Mouse (Mus musculus) forebrain, embryonic 13.5 days (tissue): ENCODE results near the gene Tmco1. TPM values are rescaled to one million over a fixed set of nuclear protein-coding genes. Genes with fewer than 3 reads are reported as not detected.

Experiments used
- ATAC-seq: fragments of 200-750 bp; cut with Nextera tagmentation; 2 replicates; pipeline ENCODE4 v1.8.0; 2017
- H3K27ac ChIP-seq: fragments of 300-500 bp; sonication (generic); 2 replicates; pipeline ENCODE4 v1.5.1; 2015; ENCODE audit warnings: inconsistent platforms, mild to moderate bottlenecking, moderate library complexity
- H3K27me3 ChIP-seq: fragments of 300-500 bp; sonication (generic); 2 replicates; pipeline ENCODE4 v1.6.1; 2015; ENCODE audit warnings: mild to moderate bottlenecking, inconsistent platforms
- H3K36me3 ChIP-seq: fragments of 300-500 bp; sonication (generic); 2 replicates; pipeline ENCODE4 v1.6.1; 2015; ENCODE audit warnings: mild to moderate bottlenecking, inconsistent platforms; ENCODE audit not compliant: poor library complexity, severe bottlenecking
- H3K4me1 ChIP-seq: fragments of 300-500 bp; sonication (generic); 2 replicates; pipeline ENCODE4 v1.6.1; 2015; ENCODE audit warnings: inconsistent platforms
- H3K4me2 ChIP-seq: fragments of 300-500 bp; sonication (generic); 2 replicates; pipeline ENCODE4 v1.6.1; 2015; ENCODE audit warnings: inconsistent platforms, mild to moderate bottlenecking, moderate library complexity
- H3K4me3 ChIP-seq: fragments of 300-500 bp; sonication (generic); 2 replicates; pipeline ENCODE4 v1.5.1; 2015; ENCODE audit warnings: mild to moderate bottlenecking, inconsistent platforms
- H3K9ac ChIP-seq: fragments of 300-500 bp; sonication (generic); 2 replicates; pipeline ENCODE4 v1.6.1; 2015; ENCODE audit warnings: mild to moderate bottlenecking, inconsistent platforms
- H3K9me3 ChIP-seq: fragments of 300-500 bp; sonication (generic); replicated peaks from 2 replicates; pipeline ENCODE4 v1.6.1; 2016; ENCODE audit warnings: inconsistent platforms
- WGBS: fragments of 180-500 bp; shearing (Covaris S2); methylation state at CpG from one replicate; pipeline ENCODE4 v1.1.7; 2015; 5-methylcytosine and 5-hydroxymethylcytosine counted together
- polyA plus RNA-seq: library from polyadenylated mRNA; unstranded; fragments of >200 nt; fragmentation: Nextera tagmentation; extraction: Ambion mirVana; gene quantifications from 2 replicates; pipeline ENCODE4 v1.2.1, GENCODE M21; 2015

The Tmco1 gene
- polyA plus RNA-seq, 1 experiment from 2014 or later: 74.1 TPM

DNA sequence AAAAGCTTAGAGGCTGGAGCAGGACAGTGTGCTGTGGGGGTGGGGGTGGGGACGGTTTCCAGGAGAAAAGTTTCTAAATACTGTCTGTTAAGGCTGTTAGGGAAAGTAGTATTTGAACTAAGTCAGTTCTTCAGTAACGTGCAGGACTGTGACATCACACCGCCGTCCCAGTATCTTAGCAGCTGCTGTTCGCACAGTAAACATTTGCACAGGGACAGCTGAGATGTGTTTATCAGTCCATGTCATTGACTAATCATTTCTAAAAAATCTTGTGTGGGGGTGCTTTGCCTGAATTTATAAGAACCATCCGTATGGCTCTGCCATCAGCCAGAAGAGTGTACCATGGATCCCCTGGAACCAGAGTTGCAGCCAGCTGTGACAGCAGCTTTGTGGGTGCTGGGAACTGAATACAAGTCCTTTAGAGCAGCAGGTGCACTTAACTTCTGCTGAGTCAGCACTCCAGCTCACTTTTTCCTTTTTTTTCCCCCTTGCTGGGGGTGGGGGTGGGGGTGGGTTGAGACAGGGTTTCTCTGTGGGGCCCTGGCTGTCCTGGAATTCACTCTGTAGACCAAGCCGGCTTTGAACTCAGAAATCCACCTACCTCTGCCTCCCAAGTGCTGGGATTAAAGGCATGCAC, 2.6 kb upstream of the Tmco1 start:
- H3K4me1 ChIP-seq: peaks cover 12% of the 10 kb centered on the region
- H3K9ac ChIP-seq: no peak overlapping the region
- no peak for ATAC-seq
- H3K27ac ChIP-seq: no peak overlapping the region
- H3K9me3 ChIP-seq: no peaks in the 10 kb centered on the region
- peaks cover 2% of the 10 kb centered on the region for H3K36me3 ChIP-seq
- H3K27me3 ChIP-seq: no peaks in the 10 kb centered on the region
- 71% methylated on average over 7 of the region's 7 CpGs for WGBS
- H3K4me3 ChIP-seq: no peak overlapping the region
- H3K4me2 ChIP-seq: no peak overlapping the region

DNA sequence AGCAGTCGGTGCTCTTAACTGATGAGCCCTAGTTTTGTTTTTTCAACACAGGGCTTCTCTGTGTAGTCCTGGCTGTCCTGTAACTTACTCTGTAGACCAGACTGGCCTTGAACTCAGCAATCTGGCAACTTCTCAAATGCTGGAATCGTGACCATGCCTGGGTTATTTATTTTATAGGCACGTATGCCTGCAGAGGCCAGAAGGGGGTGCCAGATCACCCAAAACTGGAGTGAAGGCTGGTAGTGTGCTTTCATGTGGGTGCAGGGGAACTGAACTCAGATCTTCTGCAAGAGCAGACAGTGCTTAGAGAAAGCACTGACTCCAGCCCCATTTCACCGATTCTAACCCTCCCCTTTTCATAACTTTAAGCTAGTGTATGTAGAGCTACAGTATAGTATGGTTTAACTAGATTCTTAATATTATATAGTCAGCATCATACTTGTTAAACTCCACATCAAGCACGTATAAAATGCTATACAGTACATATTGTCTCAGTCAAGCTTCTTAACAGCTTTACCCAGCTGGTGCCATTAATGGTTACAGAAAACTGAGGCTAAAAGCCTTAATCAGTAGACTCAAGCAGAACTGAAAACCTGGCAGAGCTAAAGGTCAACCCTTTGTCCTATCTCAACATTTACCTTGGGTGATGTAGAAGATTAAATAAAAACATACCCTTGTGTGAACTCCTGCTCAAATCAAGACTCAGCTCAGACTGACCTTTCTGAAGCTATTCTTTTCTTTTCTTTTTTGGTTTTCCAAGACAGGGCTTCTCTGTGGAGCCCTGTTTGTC, 1.5 kb upstream of the Tmco1 start:
- H3K9me3 ChIP-seq: no peaks in the 10 kb centered on the region
- WGBS: 73% methylated on average over 5 of the region's 5 CpGs
- H3K27ac ChIP-seq: no peak overlapping the region
- H3K4me3 ChIP-seq: no peak overlapping the region
- no peak overlapping the region for H3K4me2 ChIP-seq
- H3K27me3 ChIP-seq: no peaks in the 10 kb centered on the region
- no peak overlapping the region for H3K9ac ChIP-seq
- peaks cover 12% of the 10 kb centered on the region for H3K4me1 ChIP-seq
- no peak for ATAC-seq
- H3K36me3 ChIP-seq: peaks cover 3% of the 10 kb centered on the region

DNA sequence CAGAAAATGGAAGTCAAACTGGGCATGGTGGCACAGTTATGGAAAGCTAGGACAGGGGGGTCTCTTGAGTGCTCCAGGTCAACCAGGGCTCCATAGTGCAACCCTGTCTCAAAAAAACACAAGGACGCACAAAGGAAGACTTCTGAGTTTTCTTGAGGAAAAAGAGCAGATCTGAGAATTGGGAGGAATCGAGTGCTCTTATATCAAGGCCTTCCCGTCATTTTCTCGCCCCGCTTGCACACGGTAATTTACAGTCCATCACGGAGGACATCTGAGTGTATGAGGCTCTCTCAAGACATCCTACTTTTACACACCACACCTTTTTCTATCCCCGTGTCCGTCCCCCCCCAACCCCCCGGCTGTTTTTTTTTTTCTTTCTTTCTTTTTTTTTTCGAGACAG, 504 bp upstream of the Tmco1 start:
- no peak overlapping the region for H3K27ac ChIP-seq
- no peak overlapping the region for H3K9ac ChIP-seq
- peaks cover 8% of the 10 kb centered on the region for H3K36me3 ChIP-seq
- no peaks in the 10 kb centered on the region for H3K9me3 ChIP-seq
- peaks cover 12% of the 10 kb centered on the region for H3K4me1 ChIP-seq
- H3K4me2 ChIP-seq: peak overlapping the region; percentile 87
- 69% methylated on average over 11 of the region's 11 CpGs for WGBS
- peak overlapping the region; percentile 72 for H3K4me3 ChIP-seq
- ATAC-seq: no peak
- H3K27me3 ChIP-seq: no peaks in the 10 kb centered on the region

DNA sequence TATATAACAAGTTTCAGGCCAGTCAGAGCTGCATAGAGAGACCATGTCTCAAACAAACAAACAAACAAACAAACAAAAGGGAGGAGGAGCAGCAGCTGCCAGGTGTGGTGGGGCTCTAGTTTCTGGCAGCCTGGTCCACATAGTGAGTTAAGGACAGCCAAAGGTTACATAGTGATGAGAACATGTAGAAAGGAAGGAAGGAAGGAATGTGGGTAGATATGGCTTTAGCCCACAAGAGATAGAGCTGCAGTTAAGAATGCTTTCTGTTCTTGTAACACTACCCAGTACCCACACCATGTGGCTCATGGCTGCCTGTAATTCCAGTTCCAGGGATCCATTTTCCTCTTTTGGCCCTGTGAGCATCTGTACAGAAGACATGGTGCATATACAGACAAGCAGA, 4.2 kb downstream of the Tmco1 start:
- no peak for ATAC-seq
- Histone ChIP-seq H3K4me1 (peaks cover 12% of the 10 kb centered on the region), H3K27ac (no peak overlapping the region), H3K36me3 (peaks cover 33% of the 10 kb centered on the region), H3K9ac (no peak overlapping the region), H3K27me3 (no peaks in the 10 kb centered on the region), H3K4me3 (no peak overlapping the region), H3K4me2 (no peak overlapping the region), H3K9me3 (no peaks in the 10 kb centered on the region)

- Histone ChIP-seq H3K27ac (no peak overlapping the region), H3K9ac (no peak overlapping the region), H3K9me3 (no peaks in the 10 kb centered on the region), H3K27me3 (no peaks in the 10 kb centered on the region), H3K4me3 (no peak overlapping the region), H3K4me2 (no peak overlapping the region), H3K4me1 (peaks cover 9% of the 10 kb centered on the region), H3K36me3 (peaks cover 42% of the 10 kb centered on the region)
- 95% methylated on average over 4 of the region's 4 CpGs for WGBS
- ATAC-seq: no peak
Observed at GRCm38 (mm10) chr1:167313220-167313619, 5.0 kb downstream of the Tmco1 start.

GRCm38 (mm10) chr1:167321691-167322090, 13.5 kb downstream of the Tmco1 start:
- H3K9me3 ChIP-seq: no peaks in the 10 kb centered on the region
- H3K27ac ChIP-seq: no peak overlapping the region
- peaks cover 90% of the 10 kb centered on the region for H3K36me3 ChIP-seq
- ATAC-seq: no peak
- no peak overlapping the region for H3K4me2 ChIP-seq
- WGBS: 96% methylated on average over 6 of the region's 6 CpGs
- no peaks in the 10 kb centered on the region for H3K4me1 ChIP-seq
- no peak overlapping the region for H3K4me3 ChIP-seq
- no peak overlapping the region for H3K9ac ChIP-seq
- H3K27me3 ChIP-seq: no peaks in the 10 kb centered on the region

DNA sequence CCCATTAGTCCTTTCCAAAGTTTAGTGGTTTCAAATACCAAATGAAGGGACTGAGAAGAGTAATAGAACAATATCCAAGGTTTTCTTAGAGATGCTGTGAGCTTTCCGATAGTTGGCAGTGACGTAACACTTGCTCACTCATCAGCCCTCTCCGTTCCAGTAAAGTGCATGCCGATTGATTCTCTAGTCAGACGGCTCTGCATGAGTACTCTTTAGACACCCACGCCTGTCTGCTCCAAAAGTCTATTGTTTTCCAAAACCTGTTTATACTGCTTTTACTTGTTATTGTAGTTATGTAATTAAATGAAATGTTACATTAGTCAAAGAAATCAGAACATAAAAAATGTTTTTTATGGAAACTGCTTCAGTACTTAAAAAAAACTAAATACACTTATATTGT, 20.6 kb downstream of the Tmco1 start:
- Histone ChIP-seq H3K36me3 (peaks cover 72% of the 10 kb centered on the region), H3K4me2 (no peak overlapping the region), H3K27ac (no peak overlapping the region), H3K27me3 (no peaks in the 10 kb centered on the region), H3K9ac (no peak overlapping the region), H3K4me1 (no peaks in the 10 kb centered on the region), H3K4me3 (no peak overlapping the region), H3K9me3 (no peaks in the 10 kb centered on the region)
- ATAC-seq: no peak
- 90% methylated on average over 6 of the region's 6 CpGs for WGBS

- Histone ChIP-seq H3K4me1 (no peaks in the 10 kb centered on the region), H3K9ac (no peak overlapping the region), H3K4me2 (no peak overlapping the region), H3K4me3 (no peak overlapping the region), H3K9me3 (no peaks in the 10 kb centered on the region), H3K27ac (no peak overlapping the region), H3K27me3 (no peaks in the 10 kb centered on the region), H3K36me3 (peaks cover 54% of the 10 kb centered on the region)
- ATAC-seq: no peak
- 95% methylated on average over 8 of the region's 8 CpGs for WGBS
Observed at GRCm38 (mm10) chr1:167331106-167331505, 22.9 kb downstream of the Tmco1 start.

- Histone ChIP-seq H3K4me3 (no peak overlapping the region), H3K27me3 (peaks cover 6% of the 10 kb centered on the region), H3K4me1 (0 out of 2 replicates have a peak, but pooled peaks cover 5% of the 10 kb centered on the region), H3K4me2 (no peak overlapping the region), H3K9ac (no peak overlapping the region), H3K9me3 (no peaks in the 10 kb centered on the region), H3K27ac (no peak overlapping the region), H3K36me3 (peaks cover 17% of the 10 kb centered on the region)
- ATAC-seq: no peak
- WGBS: 92% methylated on average over 3 of the region's 3 CpGs
Observed at GRCm38 (mm10) chr1:167336398-167336797, 28.2 kb downstream of the Tmco1 start.

DNA sequence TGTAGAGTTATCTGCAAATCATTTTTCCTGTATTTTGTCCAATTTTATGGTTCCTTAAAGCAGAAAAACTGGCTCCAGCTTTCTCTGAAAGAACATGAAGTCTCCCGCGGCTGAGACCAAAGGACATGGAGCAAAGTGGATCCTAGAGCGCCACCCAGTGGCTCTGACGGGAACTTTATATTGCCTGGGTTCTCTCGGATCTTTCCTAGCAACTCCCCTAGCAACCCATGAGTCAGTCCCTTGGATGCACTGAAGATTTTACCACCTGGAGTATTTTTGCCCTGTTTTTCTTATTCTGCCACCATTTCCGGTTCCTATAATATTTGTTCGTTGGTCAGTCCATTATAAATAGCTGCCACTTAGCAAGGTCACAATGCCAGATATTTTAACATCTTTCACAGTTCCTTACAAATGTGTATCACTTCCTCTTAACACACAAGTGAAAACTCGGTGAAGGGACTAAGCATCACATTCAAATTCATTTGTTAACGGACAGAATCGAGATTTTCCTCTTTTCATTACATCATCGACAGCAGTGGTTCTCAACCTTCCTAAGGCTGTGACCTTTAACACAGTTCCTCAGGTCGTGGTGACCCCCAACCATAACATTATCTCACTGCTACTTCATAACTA, 29.4 kb downstream of the Tmco1 start:
- Histone ChIP-seq H3K36me3 (peaks cover 6% of the 10 kb centered on the region), H3K9me3 (no peaks in the 10 kb centered on the region), H3K27me3 (peaks cover 8% of the 10 kb centered on the region), H3K4me3 (no peak overlapping the region), H3K9ac (no peak overlapping the region), H3K4me1 (0 out of 2 replicates have a peak, but pooled peaks cover 5% of the 10 kb centered on the region), H3K4me2 (no peak overlapping the region), H3K27ac (no peak overlapping the region)
- 21% methylated on average over 12 of the region's 12 CpGs for WGBS
- ATAC-seq: peak; percentile 39; the same call in 1 of the 2 replicates

GRCm38 (mm10) chr1:167339177-167339781, 31.1 kb downstream of the Tmco1 start:
- 65% methylated on average over 8 of the region's 9 CpGs for WGBS

More at GRCm38 (mm10) chr1:167339177-167339781, 31.1 kb downstream of the Tmco1 start:
- peak; percentile 67 for ATAC-seq
- Histone ChIP-seq H3K9ac (no peak overlapping the region), H3K9me3 (no peaks in the 10 kb centered on the region), H3K4me3 (no peak overlapping the region), H3K36me3 (no peaks in the 10 kb centered on the region), H3K4me1 (0 out of 2 replicates have a peak, but pooled peaks cover 5% of the 10 kb centered on the region), H3K27me3 (peaks cover 8% of the 10 kb centered on the region), H3K27ac (no peak overlapping the region; the same call in 1 of the 2 replicates), H3K4me2 (0 out of 2 replicates have a peak overlapping the region, but pooled peaks have one; percentile 71)
